Mouse (Mus musculus) forebrain, postnatal 0 days (tissue): ENCODE results near the gene Mrpl22. TPM values are rescaled to one million over a fixed set of nuclear protein-coding genes. Genes with fewer than 3 reads are reported as not detected.

Experiments
- ATAC-seq: fragments of 200-750 bp; cut with Nextera tagmentation; 2 replicates; pipeline ENCODE4 v1.8.0; 2017; ENCODE audit warnings: mild to moderate bottlenecking, moderate library complexity
- DNase-seq: peaks from one replicate; pipeline ENCODE4 v3.0.0-alpha.2; 2015
- H3K27ac ChIP-seq: fragments of 300-500 bp; sonication (generic); 2 replicates; pipeline ENCODE4 v1.5.1; 2014; ENCODE audit warnings: low read depth, mild to moderate bottlenecking, antibody characterized with exemption, low read length, moderate library complexity, mixed read lengths
- H3K27me3 ChIP-seq: fragments of 300-500 bp; sonication (generic); 2 replicates; pipeline ENCODE4 v1.6.1; 2014; ENCODE audit warnings: mild to moderate bottlenecking, low read length, mixed read lengths; ENCODE audit not compliant: insufficient read depth
- H3K36me3 ChIP-seq: fragments of 300-500 bp; sonication (generic); 2 replicates; pipeline ENCODE4 v1.6.1; 2014; ENCODE audit warnings: mild to moderate bottlenecking, moderate library complexity; ENCODE audit not compliant: insufficient read depth
- H3K4me1 ChIP-seq: fragments of 300-500 bp; sonication (generic); 2 replicates; pipeline ENCODE4 v1.6.1; 2014; ENCODE audit warnings: antibody characterized with exemption; ENCODE audit not compliant: insufficient read depth
- H3K4me2 ChIP-seq: fragments of 300-500 bp; sonication (generic); 2 replicates; pipeline ENCODE4 v1.6.1; 2014; ENCODE audit warnings: low read depth, mild to moderate bottlenecking, moderate library complexity
- H3K4me3 ChIP-seq: fragments of 300-500 bp; sonication (generic); 2 replicates; pipeline ENCODE4 v1.5.1; 2014; ENCODE audit warnings: low read depth, low read length, mixed read lengths
- H3K9ac ChIP-seq: fragments of 300-500 bp; sonication (generic); 2 replicates; pipeline ENCODE4 v1.6.1; 2014; ENCODE audit warnings: mild to moderate bottlenecking
- H3K9me3 ChIP-seq: fragments of 300-500 bp; sonication (generic); 2 replicates; pipeline ENCODE4 v1.6.1; 2016; ENCODE audit warnings: low read length
- CTCF ChIP-seq: sonication (generic); IDR thresholded peaks from 2 replicates; pipeline ENCODE4 v1.5.1; 2016; ENCODE audit warnings: antibody characterized with exemption, control low read depth, low read depth
- WGBS: fragments of 180-500 bp; shearing (Covaris S2); extraction: QIAGEN DNeasy Blood & Tissue Kit; methylation state at CpG from one replicate; pipeline ENCODE4 v1.1.7; 2014; 5-methylcytosine and 5-hydroxymethylcytosine counted together
- polyA plus RNA-seq: library from polyadenylated mRNA; unstranded; fragments of >200 nt; fragmentation: Nextera tagmentation; extraction: Ambion mirVana; gene quantifications from 2 replicates; pipeline ENCODE4 v1.2.1, GENCODE M21; 2015
- total RNA-seq: library from RNA; depleted of rRNA; stranded (reverse); fragments of >200 nt; gene quantifications from 2 replicates; pipeline ENCODE4 v1.2.3, GENCODE M21; 2014

The Mrpl22 gene
- total and polyA plus RNA-seq, 2 experiments from 2014 or later = 39.4 to 107 TPM

GRCm38 (mm10) chr11:58134869-58135268 lies 36.6 kb upstream of the Mrpl22 start:
- no peak for DNase-seq
- no peak overlapping the region for H3K27ac ChIP-seq
- no peak for TF ChIP-seq CTCF
- H3K4me3 ChIP-seq = no peak overlapping the region
- H3K27me3 ChIP-seq = no peaks in the 10 kb centered on the region
- H3K9ac ChIP-seq = no peak overlapping the region
- ATAC-seq = no peak
- H3K4me2 ChIP-seq = no peak overlapping the region
- H3K9me3 ChIP-seq = no peaks in the 10 kb centered on the region
- H3K36me3 ChIP-seq = peaks cover 76% of the 10 kb centered on the region
- H3K4me1 ChIP-seq = no peaks in the 10 kb centered on the region

DNA sequence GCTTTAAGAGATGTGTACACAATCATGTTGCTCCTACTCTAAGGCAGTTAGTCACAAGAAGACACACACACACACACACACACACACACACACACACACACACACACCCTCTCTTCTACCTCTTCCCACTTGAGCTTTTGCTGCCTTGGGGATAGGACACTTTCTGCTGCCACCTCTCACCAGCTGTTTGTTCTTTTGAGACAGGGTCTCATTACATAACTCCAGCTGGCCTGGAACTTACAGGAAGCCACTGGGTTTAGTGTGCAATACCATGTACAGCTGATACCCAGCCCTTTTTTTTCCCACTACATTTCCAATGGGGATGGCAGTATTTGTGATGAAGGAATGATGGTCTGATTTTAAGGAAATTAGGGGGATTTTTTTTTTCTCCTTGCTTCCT lies 36.2 kb upstream of the Mrpl22 start:
- H3K4me2 ChIP-seq = no peak overlapping the region
- TF ChIP-seq CTCF = no peak
- no peak overlapping the region for H3K4me3 ChIP-seq
- H3K4me1 ChIP-seq = no peaks in the 10 kb centered on the region
- DNase-seq (no peak), ATAC-seq (no peak)
- no peak overlapping the region for H3K9ac ChIP-seq
- H3K36me3 ChIP-seq = peaks cover 74% of the 10 kb centered on the region
- no peaks in the 10 kb centered on the region for H3K27me3 ChIP-seq
- H3K27ac ChIP-seq = no peak overlapping the region
- H3K9me3 ChIP-seq = no peaks in the 10 kb centered on the region

DNA sequence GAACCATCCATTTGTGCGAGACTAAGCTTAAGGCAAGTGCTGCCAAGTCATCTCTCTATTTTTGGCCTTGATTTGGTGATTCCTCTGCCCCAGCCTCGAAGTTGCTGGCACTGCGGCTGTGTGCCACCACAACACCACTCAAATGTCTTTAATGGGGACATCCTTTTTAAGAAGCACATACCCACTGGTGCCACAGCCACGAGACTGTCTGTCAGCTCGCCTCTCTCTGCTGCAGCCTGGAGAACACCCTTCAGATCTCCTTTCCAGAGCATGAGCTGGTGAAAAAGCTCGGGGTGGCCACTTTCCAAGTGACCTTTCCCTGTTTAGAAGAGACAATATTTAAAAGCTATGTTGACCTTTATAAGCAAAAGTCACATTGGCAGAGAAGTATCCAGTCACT lies 34.8 kb upstream of the Mrpl22 start:
- no peak for TF ChIP-seq CTCF
- WGBS = 89% methylated on average over 6 of the region's 6 CpGs

DNA sequence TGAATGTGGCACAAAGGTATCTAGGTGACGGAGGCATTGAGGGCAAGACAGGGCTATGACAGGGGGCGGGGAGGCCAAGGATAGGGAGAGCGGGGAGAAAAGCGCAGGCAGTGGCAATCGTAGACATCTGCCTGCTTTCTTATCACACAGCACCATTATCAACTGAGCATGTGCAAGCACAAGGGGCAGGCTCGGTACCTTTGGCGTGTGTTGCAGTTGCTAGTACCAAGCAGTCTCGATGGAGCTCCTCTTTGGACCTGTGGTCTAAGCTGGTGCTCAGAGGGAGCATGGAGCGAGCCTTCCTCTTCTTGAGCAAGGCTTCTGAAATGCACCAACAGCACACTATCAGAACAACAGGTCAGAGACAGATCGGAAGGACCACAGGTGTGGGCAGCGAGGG lies 32.6 kb upstream of the Mrpl22 start:
- WGBS = 87% methylated on average over 11 of the region's 11 CpGs
- H3K4me1 ChIP-seq = no peaks in the 10 kb centered on the region
- H3K9ac ChIP-seq = no peak overlapping the region
- ATAC-seq = no peak
- peaks cover 68% of the 10 kb centered on the region for H3K36me3 ChIP-seq
- no peak overlapping the region for H3K27ac ChIP-seq
- no peak for DNase-seq
- no peak overlapping the region for H3K4me3 ChIP-seq
- no peak overlapping the region for H3K4me2 ChIP-seq
- TF ChIP-seq CTCF = no peak
- H3K27me3 ChIP-seq = no peaks in the 10 kb centered on the region
- no peaks in the 10 kb centered on the region for H3K9me3 ChIP-seq

More for the DNA sequence above, 34.8 kb upstream of the Mrpl22 start:
- H3K4me3 ChIP-seq = no peak overlapping the region
- DNase-seq (no peak), ATAC-seq (no peak)
- no peaks in the 10 kb centered on the region for H3K27me3 ChIP-seq
- H3K36me3 ChIP-seq = peaks cover 75% of the 10 kb centered on the region
- H3K9me3 ChIP-seq = no peaks in the 10 kb centered on the region
- H3K4me1 ChIP-seq = no peaks in the 10 kb centered on the region
- H3K9ac ChIP-seq = no peak overlapping the region
- H3K27ac ChIP-seq = no peak overlapping the region
- H3K4me2 ChIP-seq = no peak overlapping the region

GRCm38 (mm10) chr11:58139466-58139865 lies 32.0 kb upstream of the Mrpl22 start:
- no peak for TF ChIP-seq CTCF
- H3K4me2 ChIP-seq = no peak overlapping the region
- H3K4me1 ChIP-seq = no peaks in the 10 kb centered on the region
- ATAC-seq = no peak
- H3K27me3 ChIP-seq = no peaks in the 10 kb centered on the region
- no peak overlapping the region for H3K27ac ChIP-seq
- 89% methylated on average over 3 of the region's 3 CpGs for WGBS
- DNase-seq = no peak
- no peaks in the 10 kb centered on the region for H3K9me3 ChIP-seq
- peaks cover 68% of the 10 kb centered on the region for H3K36me3 ChIP-seq
- no peak overlapping the region for H3K9ac ChIP-seq
- no peak overlapping the region for H3K4me3 ChIP-seq

GRCm38 (mm10) chr11:58143704-58144426 lies 27.6 kb upstream of the Mrpl22 start:
- Histone ChIP-seq H3K4me3 (no peak overlapping the region), H3K9ac (no peak overlapping the region), H3K27ac (no peak overlapping the region), H3K4me1 (no peaks in the 10 kb centered on the region), H3K27me3 (no peaks in the 10 kb centered on the region), H3K36me3 (peaks cover 79% of the 10 kb centered on the region), H3K4me2 (no peak overlapping the region), H3K9me3 (no peaks in the 10 kb centered on the region)
- DNase-seq (peak; percentile 50), ATAC-seq (peak; percentile 74)
- TF ChIP-seq CTCF = no peak
- 80% methylated on average over 9 of the region's 9 CpGs for WGBS

GRCm38 (mm10) chr11:58146241-58146640 lies 25.2 kb upstream of the Mrpl22 start:
- Histone ChIP-seq H3K9ac (no peak overlapping the region), H3K4me3 (no peak overlapping the region), H3K36me3 (peaks cover 77% of the 10 kb centered on the region), H3K27me3 (no peaks in the 10 kb centered on the region), H3K4me2 (no peak overlapping the region), H3K9me3 (no peaks in the 10 kb centered on the region), H3K27ac (no peak overlapping the region), H3K4me1 (no peaks in the 10 kb centered on the region)
- no peak for ATAC-seq
- no peak for DNase-seq
- TF ChIP-seq CTCF = no peak
- WGBS = 51% methylated on average over 5 of the region's 5 CpGs
